Mouse (Mus musculus) heart, adult 18-20 months (tissue): ENCODE measurements around the gene Add3. TPM values are rescaled to one million over a fixed set of nuclear protein-coding genes. Genes with fewer than 3 reads are reported as not detected.

ENCODE experiments used
- DNase-seq, 2 experiments: peaks; one replicate each; pipeline ENCODE4 v3.0.0; 2021 to 2022; ENCODE audit warnings: mixed read lengths in 1 of 2
- total RNA-seq, 2 experiments: library from RNA; stranded (reverse); gene quantifications; 2 replicates each; pipeline ENCODE4 v1.2.3; 2021

Gene Add3
- total RNA-seq, 2 experiments from 2014 or later = 44.3 to 52.5 TPM

DNA sequence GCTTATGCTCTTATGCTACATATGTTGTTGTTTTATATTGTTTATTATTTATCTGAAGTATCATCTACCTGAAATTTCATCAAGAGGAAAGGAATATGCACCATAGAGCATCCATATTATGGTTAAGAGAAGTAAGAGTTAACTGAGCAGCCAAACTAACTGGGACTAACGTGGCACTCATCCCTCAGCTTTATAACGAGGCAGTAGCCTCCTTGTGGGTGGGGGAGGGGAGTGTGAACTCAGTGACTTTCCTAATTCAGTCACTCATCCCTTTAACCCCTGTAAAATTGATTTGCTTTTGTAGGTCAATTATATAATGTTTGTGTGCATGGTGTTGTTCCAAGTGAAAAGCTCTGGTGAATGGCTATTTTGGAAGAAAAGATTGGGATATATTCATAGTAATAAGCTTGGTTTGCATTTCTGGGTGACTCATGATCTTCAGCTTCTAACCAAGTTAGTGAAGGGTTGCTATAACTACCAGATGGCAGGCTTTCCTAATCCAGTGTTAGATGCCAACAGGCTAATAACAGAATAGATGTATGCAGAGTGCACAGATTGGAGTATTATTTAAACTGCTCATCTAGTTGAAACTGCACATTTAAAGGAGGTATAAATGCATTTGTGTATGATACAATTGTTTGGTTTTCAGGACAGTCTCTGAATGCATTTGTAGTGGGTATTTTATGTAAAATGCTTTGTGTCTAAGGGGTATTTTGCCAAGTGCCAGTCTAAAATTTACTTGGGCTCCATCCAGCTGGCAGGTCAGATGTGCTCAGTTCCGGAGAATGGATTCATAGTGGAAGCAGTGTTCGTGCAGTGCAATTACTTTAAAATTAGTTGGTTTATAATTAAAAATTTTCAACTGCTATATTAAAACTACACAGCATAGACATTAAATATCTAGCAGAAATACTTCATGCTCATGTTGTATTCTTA lies 25.3 kb downstream of the Add3 start:
- DNase-seq = peak in 1 of 2 experiments; percentile 23

DNA sequence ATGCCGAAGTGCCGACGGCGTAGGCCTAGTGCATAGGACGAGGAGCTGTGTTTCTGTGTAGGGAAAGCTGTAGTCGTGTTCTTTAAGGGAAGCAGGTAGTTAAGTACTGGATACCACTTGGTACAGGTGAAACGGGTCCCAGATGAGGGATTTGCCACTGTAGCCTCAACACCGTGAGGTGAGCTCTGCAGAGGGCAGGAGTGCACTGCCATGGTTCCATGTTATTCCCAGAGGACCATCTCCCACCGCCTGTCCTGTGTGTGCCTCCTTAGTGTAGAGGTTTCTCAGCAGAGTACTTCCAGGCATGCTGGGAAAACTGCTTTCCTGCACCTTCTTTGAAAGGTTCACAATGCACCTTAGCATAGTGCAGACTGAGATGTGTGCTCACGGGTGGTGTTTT lies 26.1 kb downstream of the Add3 start:
- DNase-seq = no peak

DNA sequence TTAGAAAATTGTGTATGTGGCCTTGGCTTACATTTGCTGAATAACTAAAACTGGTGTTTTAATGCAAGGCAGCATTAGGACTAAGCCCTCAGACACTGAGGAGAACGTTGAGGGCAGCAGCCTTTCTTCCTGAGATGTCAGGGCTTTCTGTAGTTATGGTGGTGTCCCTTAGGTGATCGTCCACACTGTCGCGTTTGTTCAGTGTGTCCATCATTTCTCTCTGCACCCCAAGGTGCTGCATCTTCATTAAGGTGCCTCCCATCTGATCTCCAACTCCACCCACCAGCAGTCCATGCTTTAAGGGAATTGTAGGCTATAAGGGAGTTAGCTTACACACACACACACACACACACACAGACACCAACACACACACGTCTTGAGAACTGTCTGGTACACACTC lies 28.3 kb downstream of the Add3 start:
- no peak for DNase-seq

DNA sequence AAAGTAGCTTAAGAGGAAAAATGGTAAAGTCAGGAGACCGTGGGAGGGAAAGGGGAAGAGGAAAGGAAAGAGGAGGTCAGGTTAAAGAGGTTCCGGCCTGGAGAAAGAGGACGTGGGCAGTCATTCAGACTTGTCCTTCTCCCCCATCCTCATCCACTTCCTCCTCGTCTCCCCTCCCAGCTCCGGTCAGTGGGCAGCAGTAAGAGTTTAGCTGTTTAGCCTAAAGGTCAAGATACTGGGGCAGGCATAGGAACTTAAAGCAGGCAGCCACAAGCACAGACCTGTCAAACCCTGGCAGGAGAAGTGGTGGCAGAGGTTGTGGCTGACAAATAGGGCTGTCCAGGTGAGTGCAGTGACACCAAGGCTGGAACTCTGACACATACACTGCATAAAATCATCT lies 30.4 kb downstream of the Add3 start:
- no peak for DNase-seq

DNA sequence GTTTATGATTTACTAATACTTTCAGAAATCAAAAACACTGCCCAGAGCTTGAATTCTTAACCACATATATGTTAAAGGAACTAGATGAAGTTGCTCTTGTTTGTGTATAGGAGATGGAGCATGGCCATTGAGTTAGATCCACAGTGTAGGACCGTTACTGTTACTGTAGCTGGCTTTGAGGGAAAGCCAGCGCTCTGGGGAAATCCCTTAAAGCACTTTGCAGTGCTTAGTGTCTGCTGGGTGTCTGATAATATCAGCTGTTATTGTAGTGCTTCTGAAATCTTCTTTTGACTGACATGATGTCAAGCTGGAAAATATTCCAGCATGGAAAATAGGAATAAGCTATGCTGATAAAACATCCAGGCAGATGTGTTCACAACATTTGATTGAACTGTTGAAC lies 33.8 kb downstream of the Add3 start:
- no peak for DNase-seq

DNA sequence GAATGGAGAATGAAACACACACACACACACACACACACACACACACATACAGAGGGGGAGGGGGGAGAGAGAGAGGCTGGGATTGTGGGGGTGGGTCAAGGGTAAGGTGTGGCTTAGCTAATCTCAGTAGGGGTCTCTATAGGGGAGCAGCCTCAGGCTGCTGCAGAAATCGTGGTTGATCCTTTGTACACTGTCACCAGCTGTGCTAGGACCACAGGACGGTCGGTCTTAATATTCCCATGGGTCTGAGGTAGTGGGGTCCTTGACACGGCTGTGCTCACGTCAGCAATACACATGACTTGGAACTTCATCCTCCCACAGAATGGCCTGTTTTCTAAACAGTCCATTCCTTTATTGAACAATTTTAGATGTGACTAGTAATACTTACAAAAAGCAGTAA lies 35.3 kb downstream of the Add3 start:
- no peak for DNase-seq

DNA sequence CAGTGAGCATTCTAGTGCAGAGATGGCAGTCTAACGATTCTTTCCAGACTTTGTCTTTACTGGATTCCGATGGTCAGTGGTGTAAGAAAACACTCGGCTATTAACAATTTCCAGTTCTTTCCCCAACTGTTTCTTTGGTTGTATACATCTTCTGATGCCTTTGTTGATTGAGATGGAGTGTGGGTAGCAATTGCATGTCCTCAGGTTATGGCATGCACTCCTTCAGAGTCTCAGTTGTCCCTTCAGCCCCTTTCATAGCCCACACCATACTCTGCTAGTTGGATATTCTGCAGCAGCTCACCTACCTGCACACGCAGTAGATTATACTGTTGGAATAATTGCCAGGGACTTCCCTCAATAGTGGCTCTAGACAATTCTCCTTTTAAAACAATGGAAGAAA lies 36.3 kb downstream of the Add3 start:
- DNase-seq = no peak

DNA sequence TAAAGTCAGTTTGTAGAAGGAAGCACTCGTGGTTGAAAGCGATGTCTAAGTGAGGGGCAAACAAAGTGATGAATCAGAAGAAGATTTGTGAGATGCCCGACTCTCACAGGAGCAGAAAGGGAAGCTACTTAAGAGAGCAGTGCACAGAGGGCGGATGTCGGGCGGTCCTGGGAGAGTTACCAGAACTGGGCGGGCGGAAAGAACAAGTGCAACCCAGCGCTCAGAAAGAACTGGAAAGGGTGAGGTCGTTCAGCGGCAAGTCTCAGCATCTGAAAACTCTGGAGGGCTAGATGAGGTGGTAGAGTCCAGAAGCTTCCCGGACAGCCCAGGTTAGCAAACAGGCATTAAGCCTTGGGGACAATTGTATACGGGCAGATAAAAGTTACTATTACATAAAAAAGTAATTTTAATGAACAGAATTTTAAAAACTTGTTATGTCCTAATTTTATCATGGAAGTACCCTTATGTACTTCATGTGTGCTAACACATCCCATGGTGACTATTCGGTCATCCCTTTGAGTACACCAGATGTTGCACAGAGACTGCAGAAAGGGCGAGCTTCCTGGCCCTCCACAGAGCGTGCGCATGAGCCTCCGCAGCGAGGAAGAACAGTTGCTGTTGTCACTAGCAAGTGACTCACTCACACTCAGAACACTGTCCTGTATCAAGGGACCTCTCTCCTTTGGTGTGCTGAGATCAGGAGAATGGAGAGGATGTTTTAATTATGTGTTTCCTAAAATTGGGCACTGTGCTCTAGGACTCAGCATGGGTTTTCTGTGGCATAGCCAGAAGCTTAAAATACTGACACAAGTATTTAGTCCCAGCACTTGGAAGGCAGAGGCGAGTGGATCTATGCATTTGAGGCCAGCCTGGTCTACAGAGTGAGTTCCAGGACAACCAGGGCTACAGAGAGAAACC lies 38.6 kb downstream of the Add3 start:
- peak in 1 of 2 experiments; percentile 63 for DNase-seq

DNA sequence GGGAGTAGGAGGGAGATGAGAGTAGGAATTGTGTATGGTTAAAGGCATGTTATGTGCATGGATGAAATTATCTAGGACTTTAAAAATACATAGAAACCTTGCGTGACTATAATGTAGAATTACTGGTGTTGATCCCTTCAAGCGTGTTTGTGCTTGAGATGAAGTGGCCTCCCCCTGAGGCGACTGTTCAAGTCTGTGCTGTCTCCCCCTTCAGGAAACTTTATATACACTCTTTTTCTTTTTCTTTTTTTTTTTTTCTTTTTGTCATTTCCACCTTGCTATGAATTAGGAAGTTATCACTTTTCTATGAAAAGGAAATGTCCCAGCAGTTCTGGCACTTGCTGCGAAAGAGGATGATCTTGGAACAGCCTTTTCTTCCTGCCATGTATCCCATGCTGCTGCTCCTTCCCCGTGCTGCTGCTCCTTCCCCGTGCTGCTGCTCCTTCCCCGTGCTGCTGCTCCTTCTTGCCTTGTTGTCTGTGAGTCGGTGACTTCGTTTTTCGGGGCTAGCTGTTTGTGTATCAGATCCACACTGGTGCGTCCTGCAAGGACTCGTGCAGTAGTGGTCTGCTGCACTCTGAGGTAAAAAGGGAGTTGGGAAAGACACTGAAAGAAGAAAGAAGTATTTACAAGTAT lies 40.0 kb downstream of the Add3 start:
- no peak for DNase-seq

DNA sequence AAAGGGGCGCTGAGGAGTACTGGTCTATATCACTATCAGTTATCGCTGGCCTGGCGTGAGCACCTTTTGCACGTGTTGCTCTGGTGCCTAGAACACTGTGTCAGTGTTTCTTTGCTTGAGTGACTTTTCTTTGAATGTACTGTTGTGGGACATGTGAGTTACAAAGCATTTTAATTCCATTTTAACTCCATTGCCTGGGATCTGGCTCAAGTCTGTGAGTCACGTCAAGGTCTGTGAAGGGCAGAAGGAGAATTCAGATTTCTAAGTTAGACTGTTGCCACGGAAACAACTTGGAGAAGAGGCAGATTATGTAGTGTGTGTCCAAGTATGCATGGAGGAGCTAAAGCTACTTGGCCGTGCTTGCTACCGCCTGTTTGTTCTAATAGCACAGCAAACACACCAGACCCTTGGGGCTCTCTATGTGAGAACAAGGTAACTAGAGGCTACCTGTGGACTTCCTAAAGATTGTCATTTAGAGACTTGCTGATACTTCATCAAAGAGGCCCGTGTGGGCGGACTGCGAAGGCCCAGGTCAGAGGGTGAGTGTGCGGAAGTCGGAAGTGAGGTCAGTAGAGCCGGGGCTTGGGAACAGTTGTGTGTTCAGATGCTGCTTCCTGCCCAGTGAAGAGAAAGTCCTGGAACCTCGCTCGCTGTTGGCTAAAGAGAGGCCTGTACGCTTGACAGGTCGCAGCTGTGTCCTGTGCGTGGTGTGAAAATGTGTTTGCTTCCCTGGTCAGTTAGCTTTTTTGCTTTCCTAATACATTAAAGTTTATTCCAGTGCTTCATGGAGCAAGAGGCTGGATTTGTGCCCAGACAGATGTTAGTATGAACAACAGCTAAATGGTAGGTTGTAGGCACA lies 41.0 kb downstream of the Add3 start:
- peak; percentile 87 to 90 for DNase-seq

DNA sequence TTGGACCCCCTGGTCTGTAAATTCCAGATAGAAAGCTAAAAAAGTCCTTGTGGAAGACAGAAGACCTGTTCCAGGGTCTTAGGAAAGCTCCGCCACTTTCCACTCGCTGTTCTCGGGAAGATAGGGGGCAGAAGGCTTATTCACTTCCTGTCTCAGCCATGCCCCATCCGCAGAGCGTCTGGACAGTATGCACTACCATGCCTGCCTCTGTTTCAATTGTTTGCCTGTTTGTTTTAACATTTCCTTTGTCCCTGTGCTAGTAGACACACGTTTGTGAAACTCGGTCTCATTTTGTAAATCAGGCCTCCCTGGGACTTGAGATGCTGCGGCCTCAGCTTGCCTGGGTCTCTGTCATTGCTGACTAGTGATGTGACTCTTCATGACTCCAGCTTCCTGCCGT lies 43.4 kb downstream of the Add3 start:
- peak in 1 of 2 experiments; percentile 36 for DNase-seq

DNA sequence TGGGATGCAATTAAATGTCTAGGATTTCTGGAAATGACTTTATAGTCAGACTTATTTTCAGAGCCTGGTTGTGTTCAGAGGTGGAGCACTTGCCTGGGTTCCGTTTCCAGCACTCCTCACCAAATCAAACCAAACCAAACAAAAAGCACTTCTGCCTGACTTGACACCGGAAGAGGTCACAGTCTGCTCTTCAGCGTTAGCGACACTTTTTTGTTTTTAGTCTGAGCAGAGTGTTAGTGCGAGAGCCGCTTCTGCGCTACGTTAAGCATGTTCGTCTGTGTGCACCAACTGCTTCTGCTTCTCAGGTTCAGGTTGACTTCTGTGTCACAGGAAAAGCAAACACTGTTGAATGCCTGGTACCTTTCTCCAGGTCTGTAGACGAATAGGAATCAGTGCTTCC lies 44.0 kb downstream of the Add3 start:
- peak in 1 of 2 experiments; percentile 32 for DNase-seq

DNA sequence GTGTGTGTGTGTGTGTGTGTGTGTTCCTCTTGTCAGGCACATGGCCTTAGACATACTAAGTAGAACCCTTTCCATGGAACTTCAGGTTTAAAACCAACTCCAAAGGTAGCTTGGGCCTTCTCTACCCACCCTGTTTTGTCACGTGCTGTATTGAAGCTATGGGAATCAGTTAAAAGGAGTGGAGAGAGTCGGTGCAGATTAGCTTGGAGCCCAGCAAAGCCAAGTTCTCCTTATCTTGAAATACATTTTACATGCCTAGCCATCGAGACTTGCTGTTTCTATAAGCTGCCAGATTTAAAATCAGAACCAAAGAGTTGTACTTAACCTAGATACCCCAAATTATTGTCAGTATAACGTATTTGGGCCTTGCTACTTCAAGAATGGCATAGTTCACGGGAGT lies 44.7 kb downstream of the Add3 start:
- DNase-seq = no peak

DNA sequence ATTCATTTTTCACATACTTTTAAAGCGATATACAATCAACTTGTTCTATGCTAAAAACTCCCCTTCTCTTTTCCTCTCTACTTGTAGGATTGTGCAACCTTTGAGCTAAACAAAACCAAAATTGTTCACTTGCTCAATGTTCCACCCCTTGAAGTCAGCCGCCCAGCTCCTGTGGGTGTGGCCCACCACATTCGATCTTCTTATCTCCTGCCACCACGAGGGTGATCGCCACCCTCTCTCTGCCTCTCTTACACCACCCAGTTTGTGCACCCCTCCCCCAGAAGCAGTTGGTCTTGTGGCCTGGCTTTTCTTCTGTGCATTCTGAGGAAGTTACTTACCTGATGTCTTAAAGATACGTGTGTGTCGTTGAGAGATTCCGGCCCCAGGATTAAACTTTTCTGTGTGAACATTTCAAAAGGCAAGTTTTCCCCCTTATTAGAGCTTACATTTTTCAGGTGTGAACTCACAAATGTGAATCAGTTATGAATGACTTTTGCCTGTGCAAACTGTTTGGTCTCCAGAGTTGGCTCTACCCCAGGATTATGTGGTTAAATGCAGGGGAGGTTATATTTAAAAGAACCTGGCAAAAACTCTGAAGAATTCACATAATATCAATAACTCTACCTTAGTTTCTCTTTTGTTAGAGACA lies 45.4 kb downstream of the Add3 start:
- peak; percentile 65 to 72 for DNase-seq

DNA sequence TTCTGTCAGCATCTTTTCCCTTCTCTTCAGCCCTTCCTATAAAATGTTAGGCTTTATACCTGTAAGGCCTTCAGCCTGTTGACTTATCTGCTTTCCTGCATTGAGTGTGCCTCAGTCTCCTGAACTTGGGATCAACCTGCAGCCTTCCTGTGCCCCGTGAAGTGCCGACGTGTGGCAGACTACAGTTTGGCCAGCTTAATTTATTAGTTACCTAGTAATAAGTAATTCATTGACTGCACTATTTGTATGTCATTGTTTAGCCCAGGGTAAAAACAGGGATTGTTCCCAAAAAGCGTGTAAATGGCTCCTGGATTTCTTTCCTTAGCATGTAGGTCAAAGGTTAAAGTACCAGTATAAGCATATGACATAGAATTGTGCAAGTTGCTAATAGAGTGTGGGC lies 46.2 kb downstream of the Add3 start:
- no peak for DNase-seq

DNA sequence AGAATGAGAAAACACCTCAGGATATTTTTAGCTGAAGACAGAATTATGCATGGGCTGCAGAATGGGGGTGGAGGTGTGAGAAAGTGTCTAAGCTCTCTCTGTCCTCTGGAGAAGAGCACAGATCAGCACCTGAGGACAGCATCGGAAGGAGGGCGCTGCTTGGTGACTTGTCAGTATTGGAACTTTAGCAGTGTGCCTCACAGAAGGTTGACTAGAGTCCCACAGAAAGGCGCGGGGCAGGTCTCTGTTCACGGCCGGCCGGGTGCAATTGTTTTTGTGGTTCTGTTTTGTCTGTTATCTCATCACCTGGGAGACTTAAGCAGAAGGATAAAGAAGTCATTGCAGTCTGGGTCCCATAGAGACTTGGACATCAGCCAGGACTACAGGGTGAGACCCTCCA lies 47.3 kb downstream of the Add3 start:
- peak in 1 of 2 experiments; percentile 23 for DNase-seq

DNA sequence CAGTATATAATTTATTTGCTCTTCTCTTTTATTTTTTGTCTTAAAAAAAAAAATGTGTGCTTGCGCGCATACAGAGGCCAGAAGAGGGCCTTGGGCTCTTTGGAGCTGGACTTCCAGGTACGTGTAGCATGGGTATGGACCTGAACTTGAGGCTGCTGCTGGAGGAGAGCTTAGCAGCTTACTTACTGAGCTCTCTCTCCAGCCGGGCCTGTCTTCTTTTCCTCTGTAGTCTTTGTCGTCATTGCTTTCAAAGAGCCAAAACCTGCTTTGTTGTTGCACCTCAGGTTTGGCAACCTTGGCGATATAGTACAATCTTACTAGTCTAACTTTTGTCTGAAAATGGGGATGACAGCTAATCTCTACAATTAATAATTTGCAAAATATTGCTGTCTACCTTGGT lies 47.9 kb downstream of the Add3 start:
- no peak for DNase-seq

DNA sequence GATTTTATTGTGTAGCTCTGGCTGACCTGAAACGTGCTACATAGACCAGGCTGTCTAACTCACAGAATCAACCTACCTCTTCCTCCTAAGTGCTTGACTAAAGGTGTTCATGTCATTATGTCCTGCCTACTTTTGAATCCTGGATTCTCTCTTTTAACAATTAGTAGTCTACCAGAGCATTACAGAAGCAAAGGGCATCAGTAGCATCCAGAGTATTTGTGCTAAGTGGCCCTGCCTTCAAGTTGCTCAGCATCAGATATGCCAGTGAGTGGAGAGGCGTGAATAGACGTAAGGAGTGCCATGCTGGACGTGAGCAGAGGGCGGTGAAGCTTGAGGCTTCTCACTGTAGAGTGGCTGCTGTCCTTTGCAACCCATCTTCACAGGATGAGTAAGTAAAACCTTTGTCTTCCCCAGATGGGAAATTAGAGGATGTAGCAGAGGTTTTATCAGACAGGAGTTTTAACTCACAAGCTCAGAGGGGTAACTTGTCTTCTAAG lies 48.5 kb downstream of the Add3 start:
- no peak for DNase-seq

DNA sequence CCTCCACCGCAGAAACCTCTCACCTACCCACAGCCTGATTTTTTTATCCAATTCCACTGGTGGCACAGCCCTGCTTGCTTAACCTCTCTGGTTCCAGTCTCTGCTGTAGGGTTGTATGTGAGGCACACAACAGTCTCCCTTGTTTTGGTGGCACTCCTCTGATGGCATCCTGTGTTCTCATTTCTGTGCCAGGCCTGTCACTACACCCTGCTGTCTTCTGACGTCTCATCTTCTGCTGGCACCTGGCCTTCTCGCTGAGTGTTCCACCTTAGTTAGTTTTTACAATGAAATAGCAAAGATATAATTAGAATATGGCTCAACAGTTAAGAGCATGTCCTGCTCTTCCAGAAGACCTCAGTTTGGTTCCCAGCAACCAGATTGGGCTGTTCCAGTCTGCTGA lies 49.5 kb downstream of the Add3 start:
- peak; percentile 61 to 65 for DNase-seq

DNA sequence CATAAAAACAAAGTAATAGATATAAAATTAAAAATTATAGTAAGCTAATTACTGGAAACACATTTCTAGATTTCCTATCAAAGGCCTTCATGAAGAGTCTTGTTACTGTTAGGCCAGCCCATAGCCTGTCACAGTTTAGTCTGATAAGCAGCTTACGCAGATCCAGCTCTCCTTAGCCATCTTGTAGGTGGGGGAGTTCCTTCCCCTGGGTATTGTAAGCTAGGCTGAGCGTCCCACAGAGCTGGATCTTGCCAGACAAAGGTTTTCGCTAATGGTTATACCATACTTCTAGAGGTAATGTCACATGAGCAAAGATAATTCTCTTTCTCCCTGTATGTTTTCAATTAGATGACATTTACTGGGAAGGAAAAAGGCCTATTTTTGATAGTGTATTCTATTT lies 50.0 kb downstream of the Add3 start:
- DNase-seq = peak in 1 of 2 experiments; percentile 66
